Mouse (Mus musculus): Measurements from ENCODE around the gene Zscan4-ps3. TPM values are rescaled to one million over a fixed set of nuclear protein-coding genes. Genes with fewer than 3 reads are reported as not detected.
"Not testable (repeated sequence)": the region's sequence is repeated elsewhere in the genome, so short reads cannot be mapped to it uniquely, and the experiment has no call there.

Zscan4-ps3 gene
- total RNA-seq (2014; fragmentation: Nextera tagmentation), result not detected in 2 replicates
- not detected in 2 replicates for total RNA-seq (2017)

GRCm38 (mm10) chr7:11609008-11609407 lies at the start of gene Zscan4-ps3:
Gene Zscan4-ps3, plus strand, starts transcription at chr7:11609308.
- ATAC-seq (replicated peaks; ENCODE audit: low FRiP score, low TSS enrichment, poor library complexity, severe bottlenecking), result not testable (repeated sequence)

- ATAC-seq (replicated peaks; ENCODE audit: low FRiP score, low TSS enrichment, poor library complexity, severe bottlenecking), result not testable (repeated sequence)
Measured at GRCm38 (mm10) chr7:11617082-11617481, 8.0 kb downstream of the Zscan4-ps3 start.

Other genes with a start within 250 kb of the Zscan4-ps3 start
- not detected in 2 replicates for gene Zscan4f, start 211.4 kb upstream of the Zscan4-ps3 start, total RNA-seq (2014; fragmentation: Nextera tagmentation)
- gene Zscan4f, start 211.4 kb upstream of the Zscan4-ps3 start, total RNA-seq (2017), result not detected in 2 replicates
- gene Zscan4-ps2, start 95.0 kb upstream of the Zscan4-ps3 start, total RNA-seq (2014; fragmentation: Nextera tagmentation), result not detected in 2 replicates
- gene Zscan4-ps2, start 95.0 kb upstream of the Zscan4-ps3 start, total RNA-seq (2017), result not detected in 2 replicates
- gene Vmn1r72, start 70.8 kb downstream of the Zscan4-ps3 start, total RNA-seq (2014; fragmentation: Nextera tagmentation), result not detected in 2 replicates
- gene Vmn1r72, start 70.8 kb downstream of the Zscan4-ps3 start, total RNA-seq (2017), result not detected in 2 replicates
- gene Vmn1r73, start 121.0 kb downstream of the Zscan4-ps3 start, total RNA-seq (2014; fragmentation: Nextera tagmentation), result not detected in 2 replicates
- gene Vmn1r73, start 121.0 kb downstream of the Zscan4-ps3 start, total RNA-seq (2017), result not detected in 2 replicates
- gene Vmn1r74, start 224.7 kb downstream of the Zscan4-ps3 start, total RNA-seq (2014; fragmentation: Nextera tagmentation), result not detected in 2 replicates
- not detected in 2 replicates for gene Vmn1r74, start 224.7 kb downstream of the Zscan4-ps3 start, total RNA-seq (2017)